Mouse (Mus musculus) activated CD4-positive, CD25-positive, alpha-beta regulatory T cell, adult 4 months (primary cell): ENCODE measurements around the gene Zfp784. TPM values are rescaled to one million over a fixed set of nuclear protein-coding genes. Genes with fewer than 3 reads are reported as not detected.
"Not testable (repeated sequence)": the region's sequence is repeated elsewhere in the genome, so short reads cannot be mapped to it uniquely, and the experiment has no call there.

Source experiments
- ATAC-seq: one replicate; pipeline ENCODE4 v1.8.0; 2017
- polyA plus RNA-seq, 2 experiments: library from polyadenylated mRNA; unstranded; fragments of 100-300 nt; shearing (Covaris generic); gene quantifications; one replicate each; pipeline ENCODE4 v1.2.1; 2017

Gene Zfp784
- 1 to 10 TPM; 2.5 to 3.1 TPM for polyA plus RNA-seq

DNA sequence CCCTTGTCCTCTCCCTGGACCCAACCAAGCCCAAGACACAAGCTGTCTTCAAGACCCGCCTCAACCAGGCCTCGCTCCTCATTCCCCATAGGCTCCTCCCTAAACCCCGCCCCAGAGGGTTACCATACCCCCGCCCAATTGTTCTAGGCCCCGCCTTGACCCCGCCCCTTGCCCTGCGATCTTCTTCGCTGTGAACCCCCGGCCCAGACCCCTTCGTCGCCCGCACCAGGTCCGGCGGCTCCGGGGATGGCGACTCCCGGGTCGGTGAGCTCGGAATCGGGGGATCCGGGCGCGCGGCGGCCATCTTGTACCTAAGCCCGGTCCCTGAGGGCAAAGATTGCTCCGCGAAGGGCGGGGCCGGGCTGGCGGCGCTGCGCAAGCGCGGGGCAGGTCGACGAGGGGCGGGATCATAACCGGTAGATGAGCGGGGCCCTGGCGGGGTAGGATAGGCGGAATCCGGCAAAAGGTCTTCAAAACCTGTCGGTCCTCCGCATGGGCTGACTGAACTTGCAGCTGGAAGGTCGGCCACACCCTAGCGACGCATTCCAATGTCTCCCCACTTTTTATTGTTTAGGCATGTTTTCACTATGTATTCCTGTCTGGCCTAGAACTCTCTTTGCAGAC, at the start of gene Zfp784:
Zfp784 (minus strand) TSS at position 338 of the 624 bp plus-strand sequence.
- peak; percentile 94 for ATAC-seq

DNA sequence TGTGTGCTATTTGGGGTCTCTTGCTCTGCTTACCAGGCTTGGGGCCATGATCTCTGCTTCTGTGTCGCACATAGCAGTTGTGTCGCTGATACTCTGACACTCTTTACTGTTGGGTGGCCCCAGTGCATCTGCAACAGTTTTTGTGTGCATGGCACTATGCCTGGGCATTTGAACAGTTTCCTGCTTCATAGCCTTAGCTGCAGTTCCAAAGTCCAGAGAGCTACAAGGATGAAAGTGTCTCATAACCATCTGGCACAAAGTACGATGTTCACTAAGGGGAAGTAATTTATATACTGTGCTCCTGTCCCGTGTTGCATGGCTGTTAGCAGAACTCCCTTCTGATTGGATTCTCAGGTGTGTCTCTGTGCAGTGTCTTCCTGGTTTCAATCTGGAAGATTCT, 49.6 kb upstream of the Zfp784 start:
- no peak for ATAC-seq

DNA sequence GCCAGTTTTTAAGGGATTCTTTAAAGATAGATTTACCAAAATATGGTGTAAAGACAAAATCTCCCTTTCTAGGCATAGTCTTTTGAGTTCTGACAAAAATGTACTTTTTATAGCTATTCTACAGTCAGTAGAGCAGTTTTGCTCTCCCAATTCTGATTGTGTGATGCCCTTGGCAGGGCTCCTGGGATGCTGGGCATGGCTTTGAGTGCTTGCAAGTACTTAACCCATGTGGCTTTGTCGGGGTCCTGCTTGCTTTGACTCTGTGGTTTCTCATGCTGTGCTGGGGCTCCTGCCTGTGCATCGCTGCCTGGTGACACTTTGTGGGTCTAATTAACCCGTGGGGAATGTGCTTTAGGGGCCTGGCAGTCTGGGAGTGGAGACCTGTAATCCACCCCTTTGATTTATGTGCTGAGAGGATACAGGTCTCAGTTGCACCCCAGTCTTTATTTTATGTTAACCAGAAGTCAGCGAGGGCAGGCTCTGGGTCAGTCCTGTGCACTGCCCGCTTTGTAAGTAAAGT, 48.7 kb upstream of the Zfp784 start:
- no peak for ATAC-seq

DNA sequence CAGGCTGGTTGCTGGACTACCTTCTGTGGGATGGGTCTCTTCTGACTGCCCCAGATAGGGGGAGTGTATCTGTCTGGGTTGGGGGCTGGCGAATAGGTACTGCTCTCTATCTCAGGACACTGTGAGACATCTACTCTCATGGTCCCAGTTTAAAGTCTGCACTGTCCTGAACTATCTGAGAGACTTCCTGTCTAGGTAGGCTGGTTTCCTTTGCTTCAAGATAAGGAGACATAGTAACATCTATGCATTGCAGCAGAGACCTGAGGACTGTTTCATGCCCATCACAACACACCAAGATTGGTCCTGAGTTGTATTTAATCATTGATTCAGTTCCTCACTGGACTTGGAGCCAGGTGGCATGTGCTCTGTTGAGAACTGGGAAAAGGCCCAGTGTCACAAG, 47.3 kb upstream of the Zfp784 start:
- ATAC-seq: no peak

DNA sequence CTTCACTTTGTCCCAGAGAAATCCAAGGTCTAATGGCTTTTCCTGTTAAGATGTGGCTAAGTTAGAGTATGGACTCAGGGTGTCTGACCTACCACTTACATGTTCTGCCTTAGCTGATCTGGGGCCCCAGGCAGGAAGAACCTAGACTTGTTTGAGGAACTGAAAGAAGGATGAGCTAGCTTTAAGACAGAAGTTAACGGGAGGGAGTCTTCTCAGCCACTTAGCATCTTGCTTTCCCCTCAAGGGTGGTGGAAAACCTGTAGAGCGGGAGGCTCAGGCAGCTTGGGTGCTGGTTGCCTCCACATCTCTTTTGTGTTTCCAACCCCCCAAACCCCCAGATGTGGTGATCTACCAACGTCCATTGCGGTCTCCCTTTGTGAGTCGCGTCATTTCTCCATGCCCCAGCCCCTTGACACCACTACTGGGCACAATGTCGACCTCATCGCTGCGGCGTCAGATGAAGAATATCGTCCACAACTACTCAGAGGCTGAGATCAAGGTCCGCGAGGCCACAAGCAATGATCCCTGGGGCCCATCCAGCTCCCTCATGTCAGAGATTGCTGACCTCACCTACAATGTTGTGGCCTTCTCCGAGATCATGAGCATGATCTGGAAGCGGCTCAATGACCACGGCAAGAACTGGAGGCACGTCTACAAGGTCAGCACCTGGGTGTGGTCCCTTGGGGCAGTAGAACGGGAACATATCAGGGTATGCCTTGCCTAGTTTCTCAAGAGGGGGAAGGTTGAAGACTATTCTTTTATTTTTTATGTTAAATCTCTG, 45.3 kb upstream of the Zfp784 start:
- ATAC-seq: no peak

DNA sequence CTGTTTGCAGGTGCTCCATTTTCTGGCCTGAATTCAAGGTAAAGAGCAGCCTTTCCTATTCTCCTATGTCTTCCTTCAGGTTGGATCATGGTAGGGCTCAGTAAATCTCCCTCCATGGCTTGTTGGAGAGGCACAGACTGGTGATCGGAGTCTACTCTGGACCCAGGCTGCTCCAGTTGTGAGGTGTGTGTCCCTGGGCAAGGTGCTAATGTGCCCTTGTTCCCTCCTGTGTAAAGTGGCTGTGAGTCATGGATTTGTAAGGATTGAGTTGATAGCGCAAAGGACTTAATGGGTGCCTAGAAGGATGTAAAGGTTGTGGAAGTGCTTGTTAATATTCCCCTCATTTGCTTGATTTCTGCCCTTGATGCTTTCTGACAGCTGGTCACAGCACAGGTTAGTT, 43.7 kb upstream of the Zfp784 start:
- no peak for ATAC-seq

DNA sequence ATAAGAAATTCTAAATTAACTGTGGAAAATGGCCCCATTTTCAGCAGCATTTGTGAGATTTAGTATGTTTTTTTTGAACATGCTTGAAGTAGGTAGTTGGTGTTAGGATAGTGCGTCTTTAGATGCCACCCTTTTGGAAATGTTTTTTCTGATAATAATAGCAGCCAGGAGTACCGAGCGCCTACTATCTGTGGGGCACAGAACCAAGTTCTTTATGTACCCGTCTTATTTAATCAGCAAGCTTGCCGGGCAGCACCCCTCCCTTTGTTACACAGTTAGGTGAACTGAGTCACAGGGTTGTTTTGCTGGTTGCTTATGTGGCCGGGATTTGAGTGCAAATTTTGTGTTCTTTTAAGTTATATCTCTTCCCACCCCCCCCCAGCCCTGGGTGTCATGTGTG, 43.0 kb upstream of the Zfp784 start:
- ATAC-seq: no peak

DNA sequence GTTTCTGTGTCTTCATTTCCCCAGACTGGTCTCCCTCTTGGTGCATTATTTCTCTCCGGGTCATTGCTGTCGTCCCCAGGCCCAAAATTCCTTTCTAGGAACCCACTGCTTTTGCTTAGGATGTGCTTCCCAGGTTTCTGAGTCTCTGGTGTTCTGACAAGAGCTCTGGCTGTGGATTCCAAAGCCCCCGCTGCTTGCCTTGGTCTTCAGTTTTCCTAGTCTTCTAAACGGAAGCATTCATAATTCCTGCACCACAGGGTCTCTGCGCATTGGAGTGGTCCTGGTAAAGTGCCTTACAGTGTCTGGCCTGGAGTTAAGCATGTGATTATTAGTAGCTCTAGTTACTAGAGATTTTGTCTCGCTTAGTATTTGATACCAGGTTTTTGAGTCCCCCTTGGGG, 42.6 kb upstream of the Zfp784 start:
- no peak for ATAC-seq

DNA sequence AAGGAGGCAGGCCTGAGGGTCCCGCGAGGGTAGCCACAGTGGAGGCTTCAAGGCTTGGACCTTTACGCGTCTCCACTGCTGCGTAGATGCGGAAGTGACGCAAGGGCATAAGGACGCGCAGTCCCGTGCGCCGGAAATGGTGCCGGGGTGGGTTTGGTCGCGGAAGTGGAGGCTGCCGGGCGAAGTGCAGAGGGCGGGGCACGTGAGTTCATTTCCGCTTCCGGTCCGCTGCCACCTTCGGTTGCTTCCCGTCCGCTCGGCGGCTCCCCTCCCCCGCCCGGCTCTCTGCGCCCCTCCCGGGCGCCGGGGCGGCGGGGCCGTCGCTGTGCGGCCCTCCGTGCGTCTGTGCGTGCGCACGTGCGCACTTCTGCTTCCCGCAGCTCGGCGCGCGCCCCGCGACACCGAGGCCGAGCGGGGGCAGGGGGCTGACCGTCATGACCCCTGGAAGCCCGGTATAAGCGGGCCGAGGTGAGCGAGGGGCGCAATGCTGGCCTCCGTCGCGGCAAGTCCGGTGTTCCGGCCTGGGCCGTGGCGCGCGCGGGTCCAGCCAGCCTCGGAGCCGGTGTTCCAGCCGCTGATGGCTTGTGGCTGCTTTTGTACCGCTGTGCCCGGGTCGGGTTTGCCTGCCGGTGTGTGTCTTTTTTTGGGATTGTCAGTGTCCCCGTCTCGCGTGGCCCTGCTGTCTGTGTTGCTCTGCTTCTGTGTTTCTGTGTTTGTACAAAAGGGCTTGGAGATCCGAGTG, 41.9 kb upstream of the Zfp784 start, which contains the start of gene Epn1:
Epn1 (plus strand) TSS at position 226 of the 742 bp plus-strand sequence.
- ATAC-seq: peak; percentile 96

DNA sequence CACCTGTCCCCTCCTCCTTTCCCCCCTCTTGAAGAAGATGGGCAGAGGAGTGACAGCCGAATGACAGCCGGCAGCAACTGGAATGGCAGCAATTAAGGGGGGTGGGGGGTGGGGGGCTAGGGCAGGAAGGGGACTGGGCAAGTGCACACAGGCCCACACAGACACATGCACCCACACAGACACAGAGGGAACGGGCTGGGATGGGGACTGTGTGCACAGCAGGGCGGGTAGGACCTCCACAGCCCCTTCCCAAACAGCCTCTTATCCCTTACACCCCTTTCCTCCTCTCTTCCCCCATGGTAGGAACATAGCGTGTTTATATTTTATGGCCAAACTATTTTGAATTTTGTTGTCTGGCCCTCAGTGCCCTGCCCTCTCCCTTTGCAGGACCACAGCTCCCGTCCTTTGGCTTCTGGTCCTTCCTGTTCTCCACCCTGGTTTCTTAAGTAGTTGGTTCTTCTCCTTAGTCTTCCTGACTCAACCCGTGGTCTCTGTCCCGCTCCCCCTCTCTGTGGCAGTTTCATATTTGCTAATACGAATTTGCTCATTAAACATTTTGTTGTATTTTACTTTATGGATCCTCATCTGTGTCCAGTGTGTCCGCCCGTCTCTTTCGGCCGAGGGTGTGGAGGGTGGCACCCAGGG, 41.2 kb upstream of the Zfp784 start:
- ATAC-seq: not testable (repeated sequence)

DNA sequence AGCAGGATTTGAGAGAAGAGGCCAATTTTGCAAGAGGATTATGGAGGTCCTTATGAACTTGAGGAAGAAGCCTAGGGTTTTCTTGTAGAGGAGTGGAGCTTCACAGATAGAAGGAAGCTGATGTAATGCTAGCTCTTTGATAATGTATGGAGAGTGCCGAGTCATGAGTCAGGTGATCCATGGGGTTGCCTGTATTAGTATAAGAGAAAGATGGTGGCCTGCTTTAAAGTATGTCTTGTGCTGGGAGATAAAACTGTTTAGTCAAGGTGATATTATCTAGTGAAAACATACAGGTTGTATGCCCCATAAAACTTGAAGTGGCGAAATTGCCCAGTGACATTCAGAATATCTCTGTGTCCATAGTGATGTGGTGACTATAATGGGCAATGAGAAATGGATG, 38.7 kb upstream of the Zfp784 start:
- no peak for ATAC-seq

DNA sequence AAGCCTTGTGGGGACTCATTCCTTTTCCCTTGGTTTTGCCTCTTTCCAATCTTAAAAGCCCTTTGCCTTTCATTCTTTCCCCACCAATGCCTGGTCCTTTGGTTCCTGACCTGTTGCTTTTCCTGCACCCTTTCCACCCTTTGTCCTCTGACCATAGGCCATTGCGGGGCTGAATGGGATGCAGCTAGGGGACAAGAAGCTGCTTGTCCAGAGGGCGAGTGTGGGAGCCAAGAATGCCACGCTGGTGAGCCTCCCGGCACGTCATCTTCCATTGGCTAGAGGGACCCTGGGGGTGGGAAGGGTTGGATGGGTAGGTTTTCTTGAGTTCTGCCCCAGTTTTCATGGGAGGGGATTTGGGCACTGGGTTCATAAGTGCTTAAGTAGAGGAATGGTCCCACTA, 36.7 kb upstream of the Zfp784 start:
- ATAC-seq: no peak

DNA sequence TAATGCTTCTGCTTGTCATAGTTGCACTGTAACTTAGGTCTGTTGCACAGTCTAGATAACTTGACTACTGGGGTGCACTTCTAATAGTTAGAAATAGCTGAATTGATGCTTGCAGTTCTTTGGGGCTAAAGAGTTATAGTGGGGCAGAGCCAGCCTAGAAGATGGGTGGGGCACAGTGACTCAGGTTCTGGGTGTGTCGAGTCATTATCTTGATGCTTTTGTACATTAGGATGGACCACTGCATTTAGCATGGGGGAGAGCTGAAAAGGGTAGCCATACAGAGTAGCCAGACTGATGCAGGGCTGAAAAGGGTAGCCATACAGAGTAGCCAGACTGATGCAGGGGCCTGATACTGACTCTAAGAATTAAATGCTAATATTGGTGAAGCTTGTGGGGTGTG, 35.3 kb upstream of the Zfp784 start:
- ATAC-seq: no peak

DNA sequence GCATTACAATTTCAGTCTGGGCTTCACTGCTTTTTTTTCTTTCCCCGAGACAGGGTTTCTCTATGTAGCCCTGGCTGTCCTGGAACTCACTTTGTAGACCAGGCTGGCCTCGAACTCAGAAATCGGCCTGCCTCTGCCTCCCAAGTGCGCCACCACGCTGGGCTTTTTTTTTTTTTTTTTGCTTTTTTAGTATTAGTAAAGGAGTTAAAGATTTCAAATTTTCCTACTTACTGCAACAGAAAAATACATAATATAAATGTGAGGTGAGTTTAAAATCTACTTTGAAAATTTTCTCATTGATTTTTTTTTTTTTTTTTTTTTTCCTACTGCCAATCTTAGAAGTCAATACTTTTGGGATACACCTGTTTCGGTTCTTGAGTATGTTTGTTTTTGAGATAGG, 26.6 kb upstream of the Zfp784 start:
- no peak for ATAC-seq

DNA sequence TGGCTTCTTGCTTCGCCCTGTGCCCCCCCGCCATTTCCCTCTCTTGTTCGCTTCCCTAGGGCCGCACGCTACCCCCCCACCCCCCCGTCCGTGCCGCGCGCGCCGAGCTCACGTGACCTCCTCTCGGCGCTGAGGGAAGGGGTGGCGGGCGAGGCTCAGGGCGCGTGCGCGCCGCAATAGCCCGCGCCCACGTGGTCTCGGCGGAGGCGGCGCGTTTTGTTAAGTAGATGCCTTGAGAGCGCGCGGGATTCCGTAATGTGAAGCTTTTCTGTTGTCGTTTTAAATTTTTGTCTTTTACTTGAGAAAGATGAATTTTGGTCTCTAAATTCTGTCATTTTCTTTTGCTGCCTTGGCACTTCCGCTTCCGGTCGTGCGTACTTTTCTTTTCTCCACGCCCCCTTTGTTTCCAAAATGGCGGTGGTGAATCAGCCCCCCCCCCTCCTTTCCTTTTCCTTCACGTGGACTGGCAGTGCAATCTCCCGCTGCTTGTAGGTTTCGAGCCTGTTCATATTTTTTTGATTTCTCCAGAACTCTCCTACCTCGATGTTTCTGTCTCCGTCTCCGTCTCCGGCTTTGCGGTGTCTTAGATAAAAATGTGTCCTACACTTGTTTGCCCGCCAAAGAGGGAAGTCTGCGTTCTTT, 24.2 kb upstream of the Zfp784 start:
- peak; percentile 8 for ATAC-seq

DNA sequence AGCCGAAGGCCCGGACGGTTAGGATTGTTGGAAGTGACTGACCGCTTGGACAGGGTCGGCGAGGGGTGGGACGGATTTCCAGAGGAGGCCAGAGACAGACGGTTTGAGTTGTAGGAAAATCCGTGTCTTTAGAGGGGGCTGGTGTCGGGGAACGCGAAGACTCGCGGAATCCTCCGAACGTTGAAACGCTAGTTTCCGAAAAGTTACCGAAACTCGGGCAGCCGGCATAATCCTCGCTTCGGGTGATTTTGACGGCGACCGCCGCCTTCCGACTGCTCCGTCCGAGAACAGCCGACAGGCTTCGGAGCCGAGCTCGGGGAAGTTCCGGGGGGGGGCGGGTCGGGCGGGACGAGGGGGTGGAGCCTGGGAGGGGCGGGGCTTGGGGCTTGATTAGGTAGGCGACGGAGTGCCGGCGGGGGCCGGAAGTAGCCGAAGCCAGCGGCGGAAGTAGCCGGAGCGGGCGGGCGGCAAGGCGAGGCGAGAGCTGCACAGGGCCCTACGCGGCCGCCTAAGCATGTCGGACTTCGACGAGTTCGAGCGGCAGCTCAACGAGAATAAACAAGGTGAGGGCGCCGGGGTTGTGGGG, 23.6 kb upstream of the Zfp784 start, which contains the start of gene U2af2:
U2af2 (plus strand) TSS at position 370 of the 586 bp plus-strand sequence.
- ATAC-seq: peak; percentile 25

DNA sequence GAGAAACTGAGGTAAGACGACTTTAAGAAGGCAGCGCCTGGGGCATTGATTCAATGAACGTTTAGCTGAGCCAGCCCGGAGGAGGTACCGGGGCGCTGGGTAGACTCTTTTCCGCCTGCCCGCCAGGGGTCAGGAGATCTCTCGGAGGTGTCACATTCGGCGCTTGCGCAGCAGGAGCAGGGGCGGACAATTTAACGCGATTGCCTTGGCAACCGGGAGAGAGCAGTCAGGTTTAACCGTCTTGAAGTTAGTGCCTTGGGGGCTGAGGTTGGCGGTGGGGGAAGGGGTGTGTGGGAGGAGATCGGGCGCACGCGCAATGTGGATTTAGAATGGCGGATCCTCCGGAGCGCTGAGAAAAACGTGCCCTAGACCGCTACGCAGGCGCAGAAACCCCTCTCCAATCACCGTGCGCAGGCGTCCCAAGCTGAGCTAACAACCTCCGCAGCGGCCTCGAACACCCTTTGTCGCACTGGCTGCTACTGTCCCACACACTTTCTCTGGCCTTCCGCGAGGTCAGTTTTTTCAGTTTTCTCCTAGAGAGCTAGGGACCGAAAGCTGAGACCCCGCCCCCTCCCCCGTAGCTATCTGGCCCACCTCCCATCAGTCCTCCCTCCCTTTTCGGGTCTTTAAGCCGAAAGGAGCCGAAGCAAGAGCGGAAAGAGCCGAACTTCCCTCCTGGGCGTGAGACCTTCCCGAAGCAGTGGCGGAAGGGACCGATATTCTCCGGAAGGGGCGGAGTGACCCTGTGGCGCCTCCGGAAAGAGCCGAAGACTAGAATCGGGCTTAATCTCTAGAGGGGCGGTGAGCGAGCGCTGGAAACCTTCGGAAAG, 22.9 kb upstream of the Zfp784 start:
- peak; percentile 75 for ATAC-seq

DNA sequence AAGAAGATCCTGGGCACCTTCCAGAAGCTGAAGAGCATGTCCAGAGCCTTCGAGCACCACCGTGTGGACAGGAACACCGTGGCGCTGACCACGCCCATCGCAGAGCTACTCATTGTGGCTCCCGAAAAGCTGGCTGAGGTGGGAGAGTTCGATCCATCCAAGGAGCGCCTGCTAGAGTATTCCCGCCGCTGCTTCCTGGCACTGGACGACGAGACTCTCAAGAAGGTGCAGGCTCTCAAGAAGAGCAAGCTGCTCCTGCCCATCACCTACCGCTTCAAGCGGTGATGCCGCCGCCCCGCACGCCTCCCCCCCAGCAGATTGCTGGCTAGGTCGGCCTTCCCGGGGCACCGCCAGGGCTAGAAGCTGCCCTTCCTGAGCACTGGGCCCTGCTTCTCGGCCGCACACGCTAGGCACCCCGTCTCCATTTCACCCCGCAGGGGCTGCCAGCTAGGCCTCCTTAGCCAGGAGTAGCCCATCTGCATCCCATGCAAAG, 22.0 kb upstream of the Zfp784 start:
- no peak for ATAC-seq

DNA sequence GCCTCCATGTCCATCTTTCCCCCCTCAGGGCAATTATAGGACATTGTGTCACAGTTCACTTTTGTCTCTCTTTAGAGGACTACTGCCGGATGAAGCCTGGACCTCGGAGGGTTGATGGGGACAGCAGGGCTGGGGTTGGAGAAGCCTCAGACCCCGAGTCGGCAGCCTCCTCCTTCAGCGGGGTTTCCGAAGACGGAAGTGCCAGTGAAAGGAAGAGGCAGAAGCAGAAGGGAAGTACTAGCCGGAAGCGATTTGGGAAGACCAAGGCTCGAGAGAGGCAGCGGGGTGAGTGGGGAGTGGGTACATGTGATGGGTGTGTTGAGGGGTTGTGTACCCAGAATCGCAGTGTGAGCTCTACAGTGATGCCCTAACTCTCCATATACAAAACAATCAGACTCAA, 21.2 kb upstream of the Zfp784 start:
- no peak for ATAC-seq

DNA sequence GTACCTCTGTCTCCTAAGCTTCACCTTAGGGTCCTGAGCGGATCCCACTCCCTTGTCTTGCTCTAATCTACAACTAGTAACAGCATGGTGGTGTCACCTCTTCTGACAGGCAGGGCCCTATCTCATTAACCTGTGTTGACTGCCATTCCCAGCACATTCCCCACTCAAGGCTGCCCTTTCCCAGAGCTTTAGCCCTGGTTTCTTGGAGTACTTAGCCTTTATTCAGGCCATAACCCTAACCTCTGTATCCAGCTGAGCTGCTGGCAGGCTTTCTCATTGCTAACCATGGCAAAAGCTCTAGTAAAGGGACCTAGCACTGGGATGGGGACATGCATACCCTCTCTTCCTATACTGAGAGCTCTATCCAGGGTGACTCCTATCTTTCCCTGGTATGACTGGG, 20.4 kb upstream of the Zfp784 start:
- ATAC-seq: no peak

DNA sequence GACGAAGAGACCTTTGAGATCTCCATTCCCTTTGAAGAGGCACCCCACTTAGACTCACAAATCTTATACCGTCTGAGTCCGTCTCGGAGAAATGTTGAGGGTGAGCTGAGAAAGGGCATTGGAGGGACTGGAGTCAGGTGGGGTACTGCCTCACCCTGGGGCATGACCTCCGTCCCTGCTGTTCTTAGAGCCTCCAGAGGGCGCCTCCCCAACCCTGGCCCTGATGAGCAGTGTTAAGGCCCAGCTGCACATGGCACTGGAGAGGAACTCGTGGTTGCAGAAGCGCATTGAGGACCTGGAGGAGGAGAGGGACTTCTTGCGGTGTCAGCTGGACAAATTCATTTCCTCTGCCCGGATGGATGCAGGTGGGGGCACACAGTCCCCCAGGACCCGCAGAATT, 19.6 kb upstream of the Zfp784 start:
- no peak for ATAC-seq
